In genomic region chr5:23518673-23519072, GRCm38 (mm10) we compare ENCODE assay signal across 8 mouse cellular contexts.
A peak's percentile ranks its signal among the peaks of the same experiment; 100 is the strongest.
DNase-seq lines count a peak whose midpoint lies in the region; ATAC-seq and TF ChIP-seq lines count a peak whose summit lies in the region.

No protein-coding gene starts in this region.

- H3K27me3 ChIP-seq in forebrain, postnatal 0 days (ENCODE audit: insufficient read depth, low read length) = no peaks in the 10 kb centered on the region
- no peaks in the 10 kb centered on the region for H3K27me3 ChIP-seq in forebrain, embryonic 11.5 days (ENCODE audit: control insufficient read depth, insufficient read depth, low read length)
- no peaks in the 10 kb centered on the region for H3K27me3 ChIP-seq in embryonic facial prominence, embryonic 15.5 days
- H3K27me3 ChIP-seq in kidney, postnatal 0 days (ENCODE audit: insufficient read depth, low read length) = no peaks in the 10 kb centered on the region

- H3K4me1 ChIP-seq in forebrain, postnatal 0 days (ENCODE audit: insufficient read depth) = 0 out of 2 replicates have a peak, but pooled peaks cover 3% of the 10 kb centered on the region
- H3K4me1 ChIP-seq in forebrain, embryonic 11.5 days (replicated peaks; ENCODE audit: control insufficient read depth, insufficient read depth, low read length) = no peaks in the 10 kb centered on the region
- H3K4me1 ChIP-seq in embryonic facial prominence, embryonic 15.5 days = no peaks in the 10 kb centered on the region
- no peaks in the 10 kb centered on the region; the same call in 1 of the 2 replicates for H3K4me1 ChIP-seq in kidney, postnatal 0 days (replicated peaks; ENCODE audit: insufficient read depth, low read length)

- WGBS in forebrain, postnatal 0 days = 70% methylated on average over 3 of the region's 3 CpGs
- WGBS in forebrain, embryonic 11.5 days = 83% methylated on average over 3 of the region's 3 CpGs
- 52% methylated on average over 3 of the region's 3 CpGs for WGBS in embryonic facial prominence, embryonic 15.5 days
- 37% methylated on average over 3 of the region's 3 CpGs for WGBS in kidney, postnatal 0 days

- H3K4me3 ChIP-seq in forebrain, postnatal 0 days (ENCODE audit: low read depth, low read length) = no peak overlapping the region
- no peak overlapping the region for H3K4me3 ChIP-seq in forebrain, embryonic 11.5 days (ENCODE audit: low read depth, low read length)
- H3K4me3 ChIP-seq in embryonic facial prominence, embryonic 15.5 days (replicated peaks) = no peak overlapping the region
- no peak overlapping the region for H3K4me3 ChIP-seq in kidney, postnatal 0 days (replicated peaks; ENCODE audit: low read depth, low read length)

- no peaks in the 10 kb centered on the region for H3K9me3 ChIP-seq in forebrain, postnatal 0 days (ENCODE audit: low read length)
- H3K9me3 ChIP-seq in forebrain, embryonic 11.5 days (ENCODE audit: control insufficient read depth, low read length) = no peaks in the 10 kb centered on the region
- no peaks in the 10 kb centered on the region for H3K9me3 ChIP-seq in embryonic facial prominence, embryonic 15.5 days (replicated peaks)
- no peaks in the 10 kb centered on the region for H3K9me3 ChIP-seq in kidney, postnatal 0 days (replicated peaks; ENCODE audit: low read length)

- peak; percentile 34; the same call in 1 of the 2 replicates for ATAC-seq in forebrain, postnatal 0 days
- ATAC-seq in forebrain, embryonic 11.5 days (replicated peaks; ENCODE audit: low FRiP score) = no peak
- peak; percentile 66 for ATAC-seq in embryonic facial prominence, embryonic 15.5 days (ENCODE audit: insufficient number of reproducible peaks, low FRiP score, low TSS enrichment, low read depth)
- peak; percentile 36; the same call in 1 of the 2 replicates for ATAC-seq in kidney, postnatal 0 days (replicated peaks; ENCODE audit: low FRiP score, low read depth)

- no peak for TF ChIP-seq CTCF in forebrain, postnatal 0 days (IDR thresholded peaks at IDR 0.05; ENCODE audit: low read depth)
- TF ChIP-seq CTCF in kidney, postnatal 0 days (IDR thresholded peaks at IDR 0.05; ENCODE audit: low read depth) = no peak

- DNase-seq in forebrain, postnatal 0 days = no peak
- no peak for DNase-seq in forebrain, embryonic 11.5 days (ENCODE audit: low spot score)
- DNase-seq in MEL-GATA-1-ER (ENCODE audit: extremely low read depth, low read depth) = peak; percentile 58
- DNase-seq in kidney, postnatal 0 days (ENCODE audit: low spot score) = peak; percentile 61
- peak; percentile 47 for DNase-seq in retina, postnatal 1 day
- no peak for DNase-seq in layer of hippocampus, adult 9-10 months (ENCODE audit: low spot score)
- DNase-seq in left cerebral cortex, adult 8-10 months (ENCODE audit: low spot score in 2 of 2) = no peak

- no peak overlapping the region for H3K27ac ChIP-seq in forebrain, postnatal 0 days (ENCODE audit: low read depth, low read length)
- H3K27ac ChIP-seq in forebrain, embryonic 11.5 days (ENCODE audit: low read depth, low read length) = no peak overlapping the region
- H3K27ac ChIP-seq in embryonic facial prominence, embryonic 15.5 days (replicated peaks) = no peak overlapping the region
- peak overlapping the region; percentile 8; the same call in 1 of the 2 replicates for H3K27ac ChIP-seq in kidney, postnatal 0 days

- no peak overlapping the region for H3K4me2 ChIP-seq in forebrain, postnatal 0 days (ENCODE audit: low read depth)
- no peak overlapping the region for H3K4me2 ChIP-seq in forebrain, embryonic 11.5 days (ENCODE audit: low read depth, low read length, severe bottlenecking)
- no peak overlapping the region for H3K4me2 ChIP-seq in embryonic facial prominence, embryonic 15.5 days (replicated peaks)
- H3K4me2 ChIP-seq in kidney, postnatal 0 days (ENCODE audit: low read length) = no peak overlapping the region

- no peak overlapping the region for H3K9ac ChIP-seq in forebrain, postnatal 0 days
- no peak overlapping the region for H3K9ac ChIP-seq in forebrain, embryonic 11.5 days (ENCODE audit: low read length)
- H3K9ac ChIP-seq in embryonic facial prominence, embryonic 15.5 days = no peak overlapping the region
- no peak overlapping the region for H3K9ac ChIP-seq in kidney, postnatal 0 days (ENCODE audit: low read depth, low read length)

- H3K36me3 ChIP-seq in forebrain, postnatal 0 days (ENCODE audit: insufficient read depth) = peaks cover 31% of the 10 kb centered on the region
- H3K36me3 ChIP-seq in forebrain, embryonic 11.5 days (ENCODE audit: control insufficient read depth, insufficient read depth, low read length) = no peaks in the 10 kb centered on the region; the same call in 1 of the 2 replicates
- peaks cover 50% of the 10 kb centered on the region for H3K36me3 ChIP-seq in embryonic facial prominence, embryonic 15.5 days
- H3K36me3 ChIP-seq in kidney, postnatal 0 days (ENCODE audit: insufficient read depth, low read length) = peaks cover 14% of the 10 kb centered on the region

Comparison
In these comparisons a context has a peak if more than half of its experiments do, and no peak if none do; other contexts are left out.
1. DNase-seq: peak in MEL-GATA-1-ER (single experiment), kidney, postnatal 0 days (single experiment) and retina, postnatal 1 day (single experiment); none in forebrain, postnatal 0 days (single experiment), forebrain, embryonic 11.5 days (single experiment), layer of hippocampus, adult 9-10 months (single experiment) and left cerebral cortex, adult 8-10 months (0 of 2).